Mouse (Mus musculus): Measurements from ENCODE around the gene Plod3. TPM values are rescaled to one million over a fixed set of nuclear protein-coding genes. Genes with fewer than 3 reads are reported as not detected.
A peak's percentile ranks its signal among the peaks of the same experiment; 100 is the strongest.

The Plod3 gene
- polyA plus RNA-seq, 1 experiment from 2014 or later = 34.8 TPM

DNA sequence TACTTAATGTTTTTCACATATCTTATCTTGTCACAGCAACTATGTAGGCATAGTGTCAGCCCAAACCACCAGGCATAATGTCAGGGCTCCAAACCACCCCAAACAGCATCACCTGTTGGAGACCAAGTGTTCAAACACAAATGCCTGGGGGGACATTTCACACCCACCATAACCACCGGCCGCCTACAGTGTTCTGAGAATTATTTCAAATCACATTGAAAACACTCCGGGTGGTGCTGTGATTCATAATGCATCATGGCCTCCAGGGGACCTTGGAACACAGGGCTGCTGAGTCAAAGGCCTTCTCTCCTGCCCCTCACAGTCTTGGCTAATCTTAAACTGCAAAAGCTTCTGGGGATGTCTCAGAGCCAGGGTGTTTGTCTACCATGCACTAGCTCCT lies 29.1 kb downstream of the Plod3 start:
- Histone ChIP-seq H3K27ac (ENCODE audit: low read depth, low read length) (no peak overlapping the region), H3K36me3 (ENCODE audit: control insufficient read depth, insufficient read depth, low read length) (no peaks in the 10 kb centered on the region), H3K4me2 (ENCODE audit: low read depth) (no peak overlapping the region), H3K4me1 (ENCODE audit: control insufficient read depth, insufficient read depth, low read length) (no peaks in the 10 kb centered on the region), H3K9ac (ENCODE audit: low read length) (no peak overlapping the region), H3K9me3 (ENCODE audit: control insufficient read depth, low read length) (no peaks in the 10 kb centered on the region), H3K4me3 (ENCODE audit: low read depth, low read length) (no peak overlapping the region), H3K27me3 (ENCODE audit: control insufficient read depth, insufficient read depth, low read length) (no peaks in the 10 kb centered on the region)
- 81% methylated on average over 3 of the region's 3 CpGs for WGBS
- DNase-seq (ENCODE audit: low spot score) (no peak), ATAC-seq (ENCODE audit: insufficient read depth, low FRiP score, low TSS enrichment) (no peak)

DNA sequence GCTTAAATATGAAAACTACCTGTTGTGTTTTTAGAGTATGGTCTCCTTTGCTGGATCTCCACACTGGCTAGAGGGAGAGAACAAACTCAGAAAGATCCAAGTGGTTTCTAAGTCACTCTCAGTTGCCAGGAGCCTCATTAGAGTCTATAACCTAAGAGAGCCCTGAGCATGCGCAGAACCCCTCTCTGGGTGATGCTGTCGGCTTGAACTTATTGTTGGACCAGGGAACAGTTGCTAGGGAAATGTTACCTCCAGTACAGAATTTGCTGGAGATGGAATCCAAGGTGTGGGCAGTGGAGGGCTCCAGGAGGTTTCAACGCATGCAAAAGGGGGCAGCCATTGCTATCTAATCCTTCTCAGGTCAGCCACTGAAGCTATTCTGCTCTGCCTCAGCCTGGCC lies 37.5 kb downstream of the Plod3 start:
- 46% methylated on average over 3 of the region's 3 CpGs for WGBS
- DNase-seq (ENCODE audit: low spot score) (no peak), ATAC-seq (ENCODE audit: insufficient read depth, low FRiP score, low TSS enrichment) (no peak)
- Histone ChIP-seq H3K27ac (ENCODE audit: low read depth, low read length) (no peak overlapping the region), H3K4me3 (ENCODE audit: low read depth, low read length) (no peak overlapping the region), H3K27me3 (ENCODE audit: control insufficient read depth, insufficient read depth, low read length) (peaks cover 49% of the 10 kb centered on the region), H3K4me2 (ENCODE audit: low read depth) (no peak overlapping the region), H3K9ac (ENCODE audit: low read length) (no peak overlapping the region), H3K4me1 (ENCODE audit: control insufficient read depth, insufficient read depth, low read length) (no peaks in the 10 kb centered on the region), H3K9me3 (ENCODE audit: control insufficient read depth, low read length) (no peaks in the 10 kb centered on the region), H3K36me3 (ENCODE audit: control insufficient read depth, insufficient read depth, low read length) (no peaks in the 10 kb centered on the region)

DNA sequence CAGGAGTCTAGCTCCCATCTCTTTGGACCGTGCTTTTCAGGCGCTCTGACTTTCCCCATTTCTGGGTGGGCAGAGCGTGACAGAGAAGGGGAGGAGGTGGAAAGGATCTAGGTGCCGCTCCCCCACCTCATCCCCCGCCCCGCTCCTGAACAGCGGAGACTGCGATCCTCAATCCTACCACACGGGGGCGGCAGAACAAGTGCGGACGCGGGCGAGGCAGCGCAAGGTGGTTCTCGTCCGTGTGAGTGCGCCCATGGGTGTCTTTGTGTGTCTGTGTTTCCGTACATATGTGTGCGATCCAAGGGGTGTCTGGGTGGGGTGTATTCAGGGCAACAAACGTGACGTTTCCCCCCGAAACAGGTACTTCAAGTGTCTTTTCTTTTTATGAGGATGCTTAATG lies 38.3 kb downstream of the Plod3 start:
- Histone ChIP-seq H3K4me1 (ENCODE audit: control insufficient read depth, insufficient read depth, low read length) (no peaks in the 10 kb centered on the region), H3K4me3 (ENCODE audit: low read depth, low read length) (no peak overlapping the region), H3K9ac (ENCODE audit: low read length) (no peak overlapping the region), H3K36me3 (ENCODE audit: control insufficient read depth, insufficient read depth, low read length) (no peaks in the 10 kb centered on the region), H3K27ac (ENCODE audit: low read depth, low read length) (no peak overlapping the region), H3K27me3 (ENCODE audit: control insufficient read depth, insufficient read depth, low read length) (peaks cover 52% of the 10 kb centered on the region), H3K4me2 (ENCODE audit: low read depth) (no peak overlapping the region; the same call in 1 of the 2 replicates), H3K9me3 (ENCODE audit: control insufficient read depth, low read length) (no peaks in the 10 kb centered on the region)
- DNase-seq (ENCODE audit: low spot score) (peak; percentile 81), ATAC-seq (ENCODE audit: insufficient read depth, low FRiP score, low TSS enrichment) (no peak)
- WGBS = 0% methylated on average over 23 of the region's 23 CpGs

DNA sequence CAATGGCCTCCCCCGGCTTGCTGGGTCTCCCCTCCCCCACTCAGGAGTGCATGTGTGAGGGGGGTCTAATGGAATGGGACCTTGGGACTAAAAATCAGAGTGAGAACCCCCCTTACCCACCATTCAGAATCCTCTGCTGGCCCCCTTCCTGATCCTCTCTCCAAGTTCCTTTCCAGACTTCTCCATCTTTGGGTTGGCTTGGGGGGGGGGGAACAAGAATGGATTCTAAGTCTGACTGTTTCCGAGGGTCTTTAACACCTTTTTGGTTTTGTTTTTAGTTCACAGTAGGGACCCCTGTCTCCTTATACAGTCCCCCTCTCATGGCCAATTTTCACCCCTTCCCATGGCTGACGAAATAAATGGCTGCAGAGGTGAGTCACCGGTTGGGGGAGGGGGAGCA lies 39.3 kb downstream of the Plod3 start, which contains the start of gene Vgf:
Vgf (plus strand) TSS at position 301 of the 400 bp plus-strand sequence.
- WGBS = 22% methylated on average over 4 of the region's 4 CpGs
- no peak within 1 kb of the TSS for H3K27ac ChIP-seq (ENCODE audit: low read depth, low read length)
- ATAC-seq (ENCODE audit: insufficient read depth, low FRiP score, low TSS enrichment) (no peak), DNase-seq (ENCODE audit: low spot score) (no peak)
- H3K9me3 ChIP-seq (ENCODE audit: control insufficient read depth, low read length) = no peaks in the 10 kb centered on the region
- H3K4me1 ChIP-seq (ENCODE audit: control insufficient read depth, insufficient read depth, low read length) = peaks cover 5% of the 10 kb centered on the region
- no peaks in the 10 kb centered on the region for H3K36me3 ChIP-seq (ENCODE audit: control insufficient read depth, insufficient read depth, low read length)
- no peak within 1 kb of the TSS for H3K9ac ChIP-seq (ENCODE audit: low read length)
- H3K4me2 ChIP-seq (ENCODE audit: low read depth) = no peak within 1 kb of the TSS; the same call in 1 of the 2 replicates
- H3K27me3 ChIP-seq (ENCODE audit: control insufficient read depth, insufficient read depth, low read length) = peaks cover 62% of the 10 kb centered on the region
- H3K4me3 ChIP-seq (ENCODE audit: low read depth, low read length) = no peak within 1 kb of the TSS

DNA sequence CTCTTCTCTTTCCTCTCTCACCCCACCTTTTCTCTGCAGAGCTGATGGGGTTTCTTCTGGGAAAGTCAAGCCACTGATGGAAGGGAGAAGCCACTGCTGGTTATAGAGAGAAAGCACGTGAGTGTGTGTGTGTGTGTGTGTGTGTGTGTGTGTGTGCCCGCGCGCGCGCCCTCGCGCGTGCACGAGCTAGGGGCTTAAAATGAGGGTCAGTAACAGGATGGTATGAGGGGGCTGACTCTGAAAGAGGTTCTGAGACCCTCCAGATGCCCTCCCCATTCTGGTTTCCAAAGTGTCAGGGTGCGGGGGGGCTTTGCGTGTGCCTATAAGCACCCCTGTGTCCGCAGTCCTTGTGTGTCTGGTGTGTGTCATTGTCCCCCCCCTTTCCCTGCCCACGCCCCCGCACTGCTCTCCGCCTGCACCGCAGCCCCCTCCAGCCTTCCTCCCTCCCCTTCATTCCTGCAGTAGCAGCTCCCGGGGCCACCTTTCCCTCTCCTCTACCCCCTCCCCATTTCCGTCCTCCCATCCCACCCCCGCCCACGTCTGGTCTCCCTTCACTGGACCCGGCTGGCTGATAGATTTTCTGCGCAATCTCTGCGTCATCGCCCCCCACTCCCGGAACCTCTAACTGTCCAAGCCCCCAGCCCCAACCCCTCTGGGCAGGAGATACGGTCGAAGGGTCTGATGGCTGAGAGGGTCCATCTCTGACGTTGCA lies 41.9 kb downstream of the Plod3 start:
- Histone ChIP-seq H3K4me1 (ENCODE audit: control insufficient read depth, insufficient read depth, low read length) (peaks cover 16% of the 10 kb centered on the region), H3K9ac (ENCODE audit: low read length) (no peak overlapping the region), H3K4me2 (ENCODE audit: low read depth) (peak overlapping the region; percentile 52; the same call in 1 of the 2 replicates), H3K27ac (ENCODE audit: low read depth, low read length) (no peak overlapping the region), H3K27me3 (ENCODE audit: control insufficient read depth, insufficient read depth, low read length) (peaks cover 76% of the 10 kb centered on the region), H3K9me3 (ENCODE audit: control insufficient read depth, low read length) (no peaks in the 10 kb centered on the region), H3K4me3 (ENCODE audit: low read depth, low read length) (no peak overlapping the region), H3K36me3 (ENCODE audit: control insufficient read depth, insufficient read depth, low read length) (no peaks in the 10 kb centered on the region)
- 4% methylated on average over 25 of the region's 29 CpGs for WGBS
- DNase-seq (ENCODE audit: low spot score) = no peak
- ATAC-seq (ENCODE audit: insufficient read depth, low FRiP score, low TSS enrichment) = no peak

DNA sequence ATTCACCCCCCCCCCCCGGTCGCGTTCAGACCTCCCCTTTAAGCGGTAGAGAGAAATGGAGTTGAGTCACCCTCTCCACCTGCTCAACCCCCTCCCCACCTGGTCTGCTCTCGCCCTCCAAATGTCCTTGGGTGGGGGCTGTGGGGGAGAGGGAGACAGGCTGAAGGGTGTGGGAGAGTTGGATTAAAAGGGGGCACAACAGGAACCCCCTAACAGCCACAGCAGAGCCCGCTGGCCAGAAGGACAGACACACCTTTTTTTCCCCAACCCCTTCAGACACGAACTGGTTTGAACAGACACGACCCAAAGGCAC lies 42.4 kb downstream of the Plod3 start:
- no peak overlapping the region for H3K9ac ChIP-seq (ENCODE audit: low read length)
- 0 out of 2 replicates have a peak overlapping the region, but pooled peaks have one; percentile 19 for H3K4me3 ChIP-seq (ENCODE audit: low read depth, low read length)
- no peak for DNase-seq (ENCODE audit: low spot score)
- WGBS = 2% methylated on average over 8 of the region's 8 CpGs
- H3K27ac ChIP-seq (ENCODE audit: low read depth, low read length) = no peak overlapping the region
- no peak for ATAC-seq (ENCODE audit: insufficient read depth, low FRiP score, low TSS enrichment)
- H3K36me3 ChIP-seq (ENCODE audit: control insufficient read depth, insufficient read depth, low read length) = no peaks in the 10 kb centered on the region
- H3K27me3 ChIP-seq (ENCODE audit: control insufficient read depth, insufficient read depth, low read length) = peaks cover 74% of the 10 kb centered on the region
- no peaks in the 10 kb centered on the region for H3K9me3 ChIP-seq (ENCODE audit: control insufficient read depth, low read length)
- H3K4me1 ChIP-seq (ENCODE audit: control insufficient read depth, insufficient read depth, low read length) = peaks cover 16% of the 10 kb centered on the region
- H3K4me2 ChIP-seq (ENCODE audit: low read depth) = peak overlapping the region; percentile 52; the same call in 1 of the 2 replicates

DNA sequence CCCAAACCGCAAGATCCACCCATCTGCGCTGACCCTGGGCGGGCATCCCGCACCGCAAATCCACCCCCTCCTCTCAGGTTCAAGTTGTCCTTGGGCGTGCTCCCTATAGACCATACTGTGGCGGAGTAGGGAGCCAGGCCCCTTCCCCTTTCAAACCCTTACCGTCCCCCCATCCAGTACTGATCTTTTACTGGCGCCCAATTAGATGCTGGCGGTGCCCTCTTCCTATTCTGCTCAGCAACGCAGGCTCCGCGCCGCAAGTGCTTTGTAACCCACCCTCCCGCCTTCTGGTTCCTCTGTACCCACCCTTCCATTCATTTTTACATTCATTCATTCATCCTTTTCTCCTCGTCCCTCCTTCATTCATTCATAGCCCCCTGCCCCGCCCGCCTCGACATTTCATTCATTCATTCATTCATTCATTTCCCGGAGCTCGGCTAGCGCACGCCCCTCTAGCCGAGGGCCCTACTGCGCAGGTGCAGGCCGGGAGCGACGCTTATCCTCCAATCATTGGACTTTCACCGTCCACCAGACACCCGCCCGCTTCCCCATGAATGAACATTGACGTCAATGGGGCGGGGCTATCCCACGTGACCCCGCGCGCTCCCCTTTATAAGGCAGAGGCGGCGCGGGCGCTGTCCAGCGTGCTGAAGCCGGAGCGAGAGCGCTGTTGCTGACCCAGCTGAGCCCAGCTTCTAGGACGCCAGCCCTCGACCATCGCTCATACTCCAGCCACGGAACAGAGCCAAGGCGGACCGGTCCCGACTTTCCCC lies 43.0 kb downstream of the Plod3 start:
- peak; percentile 76 for ATAC-seq (ENCODE audit: insufficient read depth, low FRiP score, low TSS enrichment)
- Histone ChIP-seq H3K4me1 (ENCODE audit: control insufficient read depth, insufficient read depth, low read length) (peaks cover 16% of the 10 kb centered on the region), H3K27ac (ENCODE audit: low read depth, low read length) (no peak overlapping the region), H3K27me3 (ENCODE audit: control insufficient read depth, insufficient read depth, low read length) (peaks cover 68% of the 10 kb centered on the region), H3K4me3 (ENCODE audit: low read depth, low read length) (peak overlapping the region; percentile 19), H3K36me3 (ENCODE audit: control insufficient read depth, insufficient read depth, low read length) (no peaks in the 10 kb centered on the region), H3K9me3 (ENCODE audit: control insufficient read depth, low read length) (no peaks in the 10 kb centered on the region), H3K4me2 (ENCODE audit: low read depth) (peak overlapping the region; percentile 52), H3K9ac (ENCODE audit: low read length) (no peak overlapping the region)
- peak; percentile 97 for DNase-seq (ENCODE audit: low spot score)
- under 1% methylated on average over 51 of the region's 52 CpGs for WGBS

DNA sequence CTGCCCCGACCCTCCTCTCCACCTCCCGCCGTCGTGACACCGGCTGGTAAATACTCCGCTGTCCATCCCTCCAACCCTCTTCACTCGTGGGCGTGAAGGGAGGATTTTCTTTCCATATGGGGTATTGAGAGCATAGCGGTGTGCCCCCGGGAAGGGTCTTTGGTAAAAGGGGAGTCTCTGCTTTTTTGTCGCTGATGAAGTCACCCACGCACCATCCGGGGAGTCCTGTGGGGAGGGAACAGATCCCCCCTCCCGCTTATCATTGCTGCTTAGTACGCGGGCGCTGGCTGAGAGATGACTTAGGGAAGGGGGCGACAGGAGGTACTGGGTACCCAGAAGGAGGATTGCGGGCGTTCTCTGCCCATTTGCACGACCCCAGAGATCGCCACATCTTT lies 43.6 kb downstream of the Plod3 start:
- no peak for DNase-seq (ENCODE audit: low spot score)
- H3K9ac ChIP-seq (ENCODE audit: low read length) = no peak overlapping the region; the same call in 1 of the 2 replicates
- H3K4me1 ChIP-seq (ENCODE audit: control insufficient read depth, insufficient read depth, low read length) = peaks cover 16% of the 10 kb centered on the region

More for the DNA sequence above, 43.6 kb downstream of the Plod3 start:
- H3K27me3 ChIP-seq (ENCODE audit: control insufficient read depth, insufficient read depth, low read length) = peaks cover 62% of the 10 kb centered on the region
- H3K9me3 ChIP-seq (ENCODE audit: control insufficient read depth, low read length) = no peaks in the 10 kb centered on the region
- no peaks in the 10 kb centered on the region for H3K36me3 ChIP-seq (ENCODE audit: control insufficient read depth, insufficient read depth, low read length)
- 12% methylated on average over 22 of the region's 22 CpGs for WGBS
- no peak overlapping the region for H3K27ac ChIP-seq (ENCODE audit: low read depth, low read length)
- peak overlapping the region; percentile 52 for H3K4me2 ChIP-seq (ENCODE audit: low read depth)
- ATAC-seq (ENCODE audit: insufficient read depth, low FRiP score, low TSS enrichment) = no peak
- H3K4me3 ChIP-seq (ENCODE audit: low read depth, low read length) = peak overlapping the region; percentile 19; the same call in 1 of the 2 replicates
